Mouse (Mus musculus): ENCODE data around the gene Zfp422. TPM values are rescaled to one million over a fixed set of nuclear protein-coding genes. Genes with fewer than 3 reads are reported as not detected.

The Zfp422 gene
- 22.0 and 22.7 TPM in 2 replicates for polyA plus RNA-seq (2015; fragmentation: Nextera tagmentation; extraction: Ambion mirVana)

DNA sequence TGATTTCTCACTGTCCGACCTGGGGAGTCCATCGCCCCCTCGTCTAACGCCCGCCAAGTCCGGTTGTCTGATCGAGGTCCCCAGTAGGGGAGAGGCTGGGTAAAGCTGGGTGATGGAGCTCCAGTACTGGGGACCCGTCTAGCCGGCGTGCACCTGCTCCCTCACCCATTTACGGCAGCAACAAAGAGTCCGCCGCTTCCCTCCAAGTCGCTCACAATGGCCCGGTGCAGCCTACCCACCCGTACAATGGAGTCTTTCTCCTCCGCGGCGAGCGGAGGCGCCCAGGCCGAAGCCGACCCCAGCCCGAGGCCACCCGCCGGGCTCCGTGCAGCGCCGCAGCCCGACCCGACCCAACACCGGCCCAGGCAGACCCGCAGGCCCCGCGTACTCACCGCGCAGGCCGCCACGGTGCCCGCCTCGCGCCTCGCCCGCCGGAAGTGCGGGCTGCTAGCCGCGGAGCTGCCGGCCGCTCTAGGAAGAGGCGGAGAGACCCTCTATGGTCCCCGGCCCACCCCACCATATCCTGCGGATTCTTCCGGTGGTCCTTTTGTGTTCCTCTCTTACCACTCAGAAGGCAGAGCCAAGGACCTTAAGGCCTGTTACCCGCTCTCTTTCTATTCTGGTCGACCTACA is at the start of gene Zfp422:
Gene Zfp422, minus strand, starts transcription at position 461 of the 633 bp plus-strand sequence.
- under 1% methylated on average over 56 of the region's 56 CpGs for WGBS (ENCODE audit: insufficient replicate concordance)
- H3K9me3 ChIP-seq (replicated peaks) = no peaks in the 10 kb centered on the region
- peak within 1 kb of the TSS; percentile 78 for H3K4me2 ChIP-seq
- peaks cover 11% of the 10 kb centered on the region for H3K36me3 ChIP-seq (replicated peaks)
- ATAC-seq (ENCODE audit: insufficient read depth) = peak; percentile 74
- no peaks in the 10 kb centered on the region for H3K27me3 ChIP-seq
- H3K9ac ChIP-seq = peak within 1 kb of the TSS; percentile 70
- H3K4me3 ChIP-seq (replicated peaks) = peak within 1 kb of the TSS; percentile 70
- H3K27ac ChIP-seq (replicated peaks) = peak within 1 kb of the TSS; percentile 57; the same call in 1 of the 2 replicates
- H3K4me1 ChIP-seq (replicated peaks) = peaks cover 22% of the 10 kb centered on the region

DNA sequence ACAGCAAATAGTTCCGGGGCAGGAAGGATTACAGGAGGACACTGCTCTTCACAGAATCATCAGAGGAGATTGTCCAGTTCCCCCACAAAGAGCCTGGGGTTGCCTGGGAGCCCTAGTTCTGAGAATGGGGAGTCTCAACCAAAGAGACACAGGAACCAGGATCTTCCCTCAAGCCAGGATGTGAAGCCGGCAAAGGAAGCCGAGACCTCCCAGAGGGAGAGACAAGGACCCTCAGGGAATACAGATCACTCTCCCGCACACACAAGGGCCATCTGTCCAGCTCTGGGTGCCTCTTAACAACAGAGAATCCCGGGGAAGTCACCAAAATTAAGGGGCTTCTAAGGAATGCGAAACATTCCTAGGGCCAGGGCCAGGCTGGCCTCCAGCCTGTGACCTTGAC is 48.5 kb upstream of the Zfp422 start:
- no peaks in the 10 kb centered on the region; the same call in 1 of the 2 replicates for H3K27me3 ChIP-seq
- no peak overlapping the region for H3K4me3 ChIP-seq (replicated peaks)
- no peak overlapping the region for H3K27ac ChIP-seq (replicated peaks)
- H3K9me3 ChIP-seq (replicated peaks) = no peaks in the 10 kb centered on the region
- H3K4me2 ChIP-seq = no peak overlapping the region
- no peaks in the 10 kb centered on the region for H3K36me3 ChIP-seq (replicated peaks)
- no peak overlapping the region for H3K9ac ChIP-seq
- peaks cover 24% of the 10 kb centered on the region for H3K4me1 ChIP-seq (replicated peaks)
- 67% methylated on average over 6 of the region's 6 CpGs for WGBS (ENCODE audit: insufficient replicate concordance)
- no peak for ATAC-seq (ENCODE audit: insufficient read depth)

DNA sequence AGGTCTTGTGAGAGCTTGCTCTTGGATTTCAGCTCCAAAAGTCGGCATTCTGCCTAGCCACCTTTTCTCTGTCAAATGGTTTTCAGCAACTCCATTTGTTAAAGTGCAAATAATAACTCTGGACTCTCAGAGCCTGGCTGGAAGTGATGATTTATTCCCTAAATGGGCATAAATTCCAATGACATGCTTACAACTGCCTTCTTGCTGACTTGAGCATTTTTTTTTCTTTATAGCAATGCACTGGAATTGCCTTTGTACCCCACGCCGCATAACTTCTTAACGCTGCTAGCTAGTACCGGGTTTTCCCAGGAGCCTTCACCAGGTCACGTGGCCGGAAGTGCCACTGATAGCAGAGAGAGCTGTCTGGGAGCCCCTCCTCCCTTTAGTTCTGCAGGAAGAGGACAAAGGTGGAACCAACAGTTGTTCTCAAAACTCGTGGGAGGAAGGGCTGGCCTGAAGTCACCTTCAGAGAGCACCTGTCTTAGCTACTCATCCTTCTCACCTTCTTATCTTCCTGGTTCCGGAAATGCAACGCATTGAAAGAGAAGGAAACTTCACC is 47.6 kb upstream of the Zfp422 start:
- WGBS (ENCODE audit: insufficient replicate concordance) = 46% methylated on average over 10 of the region's 10 CpGs
- H3K27ac ChIP-seq (replicated peaks) = peak overlapping the region; percentile 29; the same call in 1 of the 2 replicates
- no peaks in the 10 kb centered on the region; the same call in 1 of the 2 replicates for H3K27me3 ChIP-seq
- H3K9ac ChIP-seq = no peak overlapping the region
- H3K4me3 ChIP-seq (replicated peaks) = no peak overlapping the region
- no peaks in the 10 kb centered on the region for H3K9me3 ChIP-seq (replicated peaks)
- H3K36me3 ChIP-seq (replicated peaks) = no peaks in the 10 kb centered on the region
- no peak overlapping the region for H3K4me2 ChIP-seq
- peaks cover 24% of the 10 kb centered on the region for H3K4me1 ChIP-seq (replicated peaks)
- ATAC-seq (ENCODE audit: insufficient read depth) = no peak

DNA sequence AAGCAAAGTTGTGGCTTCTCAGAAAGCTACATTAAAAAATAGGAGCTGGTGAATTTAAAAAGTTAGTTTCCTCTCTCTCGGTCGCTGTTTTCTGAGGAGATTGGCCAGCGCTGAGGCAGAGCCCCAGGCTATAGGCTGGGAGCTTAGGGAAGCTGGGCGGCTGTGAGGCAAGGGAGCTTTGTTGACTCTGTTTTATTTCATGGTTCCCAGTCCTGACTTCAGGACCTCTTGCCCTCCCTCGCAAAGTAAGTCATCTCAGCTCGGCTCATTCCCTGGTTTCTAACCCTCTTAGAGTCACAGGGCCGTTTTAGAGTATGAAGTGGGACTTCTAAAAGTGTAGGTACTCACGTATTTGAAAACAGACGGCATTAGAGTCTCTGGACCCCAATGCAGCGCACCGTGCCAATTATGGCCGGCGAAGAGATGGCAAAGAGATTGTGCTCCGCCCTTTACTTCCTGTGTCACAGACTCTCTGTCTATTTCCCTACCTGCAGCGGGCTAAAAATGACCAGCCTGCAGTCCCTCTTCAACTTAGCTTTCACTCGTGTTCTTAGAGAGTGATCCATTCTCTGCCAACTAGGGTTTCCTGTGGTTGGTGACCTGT is 45.6 kb upstream of the Zfp422 start:
- Histone ChIP-seq H3K27ac (replicated peaks) (peak overlapping the region; percentile 41; the same call in 1 of the 2 replicates), H3K27me3 (no peaks in the 10 kb centered on the region; the same call in 1 of the 2 replicates), H3K9me3 (replicated peaks) (no peaks in the 10 kb centered on the region), H3K4me3 (replicated peaks) (peak overlapping the region; percentile 53), H3K4me1 (replicated peaks) (peaks cover 24% of the 10 kb centered on the region), H3K9ac (0 out of 2 replicates have a peak overlapping the region, but pooled peaks have one; percentile 32), H3K36me3 (replicated peaks) (no peaks in the 10 kb centered on the region), H3K4me2 (peak overlapping the region; percentile 75)
- no peak for ATAC-seq (ENCODE audit: insufficient read depth)
- WGBS (ENCODE audit: insufficient replicate concordance) = 14% methylated on average over 16 of the region's 16 CpGs

DNA sequence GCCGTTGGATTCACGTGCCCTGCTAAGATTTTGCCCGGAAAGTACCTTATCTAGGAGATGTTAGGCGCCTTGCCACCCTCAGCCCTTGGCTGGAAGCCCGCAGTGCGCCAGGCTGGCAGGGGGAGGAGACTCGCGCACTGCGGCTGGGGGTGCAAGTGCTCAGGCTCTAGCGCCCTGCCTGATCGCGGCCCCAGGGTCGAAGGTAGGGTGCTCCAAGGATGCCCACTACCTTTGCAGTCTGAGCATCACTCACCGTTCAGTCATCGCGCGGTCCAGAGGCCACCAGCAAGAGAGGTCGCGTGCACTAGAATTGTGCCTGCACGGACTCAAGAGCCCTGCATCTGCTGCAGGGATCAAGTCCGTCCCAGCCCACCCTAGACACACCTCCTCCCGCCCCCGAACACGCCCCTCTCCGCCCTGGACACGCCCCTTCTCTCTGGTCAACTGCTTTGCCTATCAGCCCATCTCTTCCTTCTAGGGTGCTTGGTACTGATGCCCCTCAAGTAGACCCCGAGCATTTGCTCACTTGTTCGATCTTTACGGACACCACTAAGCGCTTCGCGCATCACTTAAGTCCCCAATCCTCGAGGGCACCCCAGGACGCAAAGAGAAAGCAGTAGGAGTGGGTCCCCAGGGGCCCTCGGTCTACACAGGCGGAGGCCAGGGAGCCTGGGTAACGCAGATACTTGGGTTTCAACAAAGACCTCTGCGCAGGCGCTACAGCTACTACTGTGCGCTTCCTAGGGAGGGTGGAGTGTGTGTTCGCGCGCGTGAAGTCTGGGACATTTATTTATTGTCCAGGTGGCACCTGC is 44.9 kb upstream of the Zfp422 start, which contains the start of gene Rassf4:
Gene Rassf4, minus strand, starts transcription at position 482 of the 812 bp plus-strand sequence.
- Histone ChIP-seq H3K4me2 (peak within 1 kb of the TSS; percentile 75), H3K9me3 (replicated peaks) (no peaks in the 10 kb centered on the region), H3K36me3 (replicated peaks) (no peaks in the 10 kb centered on the region), H3K27ac (replicated peaks) (peak within 1 kb of the TSS; percentile 41; the same call in 1 of the 2 replicates), H3K4me1 (replicated peaks) (peaks cover 29% of the 10 kb centered on the region), H3K27me3 (no peaks in the 10 kb centered on the region; the same call in 1 of the 2 replicates), H3K9ac (peak within 1 kb of the TSS; percentile 32; the same call in 1 of the 2 replicates), H3K4me3 (replicated peaks) (peak within 1 kb of the TSS; percentile 53)
- ATAC-seq (ENCODE audit: insufficient read depth) = peak; percentile 82
- under 1% methylated on average over 44 of the region's 44 CpGs for WGBS (ENCODE audit: insufficient replicate concordance)

DNA sequence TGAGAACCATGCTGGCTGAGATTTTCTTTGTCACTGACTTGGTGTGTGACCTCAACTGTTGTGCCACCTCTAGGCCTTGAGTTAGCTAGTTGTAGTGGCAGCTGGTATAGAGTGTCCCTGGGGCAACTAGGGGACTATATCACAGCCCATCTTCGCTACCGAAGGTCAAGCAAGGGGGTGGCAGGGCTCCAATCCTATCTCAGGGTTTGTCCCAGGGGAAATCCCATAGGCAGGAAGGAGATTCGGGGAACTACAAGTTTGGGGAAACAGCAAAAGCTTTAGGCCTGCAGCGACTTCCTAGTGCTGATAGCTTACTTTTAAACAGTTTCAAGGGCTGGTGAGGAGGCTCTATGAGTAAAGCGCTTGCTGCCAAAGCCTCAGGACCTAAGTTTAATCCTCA is 43.5 kb upstream of the Zfp422 start:
- no peak for ATAC-seq (ENCODE audit: insufficient read depth)
- WGBS (ENCODE audit: insufficient replicate concordance) = 65% methylated on average over 5 of the region's 5 CpGs
- Histone ChIP-seq H3K27me3 (no peaks in the 10 kb centered on the region; the same call in 1 of the 2 replicates), H3K9ac (no peak overlapping the region), H3K4me1 (replicated peaks) (peaks cover 29% of the 10 kb centered on the region), H3K4me2 (no peak overlapping the region), H3K4me3 (replicated peaks) (no peak overlapping the region; the same call in 1 of the 2 replicates), H3K9me3 (replicated peaks) (no peaks in the 10 kb centered on the region), H3K27ac (replicated peaks) (no peak overlapping the region), H3K36me3 (replicated peaks) (no peaks in the 10 kb centered on the region)

DNA sequence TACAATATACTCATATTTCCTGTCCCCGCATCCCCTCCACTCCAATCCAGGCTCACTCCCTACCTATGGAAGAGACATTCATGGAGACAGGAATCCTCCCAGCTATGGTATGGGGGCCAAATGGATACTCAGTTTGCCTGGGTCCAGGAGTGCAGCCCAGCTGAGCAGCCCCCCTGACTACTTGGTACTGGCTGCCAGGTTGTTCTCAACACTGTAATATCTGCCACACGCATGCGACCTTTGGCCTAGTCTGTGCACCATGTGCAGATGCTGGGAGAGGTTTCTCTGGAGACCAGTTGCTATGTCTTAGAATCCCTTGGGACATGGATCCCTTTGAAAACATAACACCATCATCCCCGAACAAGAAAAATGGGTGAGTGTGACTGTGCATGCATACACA is 43.0 kb upstream of the Zfp422 start:
- no peak overlapping the region for H3K4me2 ChIP-seq
- H3K36me3 ChIP-seq (replicated peaks) = no peaks in the 10 kb centered on the region
- H3K27me3 ChIP-seq = no peaks in the 10 kb centered on the region; the same call in 1 of the 2 replicates
- no peak overlapping the region for H3K9ac ChIP-seq
- no peaks in the 10 kb centered on the region for H3K9me3 ChIP-seq (replicated peaks)
- peaks cover 26% of the 10 kb centered on the region for H3K4me1 ChIP-seq (replicated peaks)
- H3K27ac ChIP-seq (replicated peaks) = no peak overlapping the region
- no peak overlapping the region for H3K4me3 ChIP-seq (replicated peaks)
- no peak for ATAC-seq (ENCODE audit: insufficient read depth)
- 71% methylated on average over 4 of the region's 4 CpGs for WGBS (ENCODE audit: insufficient replicate concordance)

DNA sequence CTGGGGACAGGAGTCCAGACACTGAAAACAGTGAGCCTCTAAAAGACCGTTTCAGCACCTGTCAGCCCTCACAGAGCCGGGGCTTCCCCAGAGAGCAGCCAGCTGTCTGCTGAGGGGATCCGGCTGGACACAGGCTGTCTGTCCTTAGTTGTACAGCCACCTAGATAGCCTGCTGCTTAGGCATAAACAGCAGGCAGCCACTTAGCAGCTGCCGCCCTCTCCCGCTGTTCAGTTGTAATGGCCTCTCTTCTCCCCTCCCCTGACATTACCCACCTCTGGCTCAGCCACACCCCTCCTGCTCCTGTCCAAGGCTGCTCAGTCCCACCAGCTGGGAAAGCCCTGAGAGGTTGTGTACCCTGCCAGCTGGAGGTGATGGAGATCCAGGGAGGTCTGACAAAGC is 42.2 kb upstream of the Zfp422 start:
- no peaks in the 10 kb centered on the region for H3K9me3 ChIP-seq (replicated peaks)
- no peaks in the 10 kb centered on the region; the same call in 1 of the 2 replicates for H3K27me3 ChIP-seq
- H3K36me3 ChIP-seq (replicated peaks) = no peaks in the 10 kb centered on the region
- peak overlapping the region; percentile 7 for H3K4me2 ChIP-seq
- WGBS (ENCODE audit: insufficient replicate concordance) = 52% methylated on average over 5 of the region's 5 CpGs
- H3K4me1 ChIP-seq (replicated peaks) = peaks cover 22% of the 10 kb centered on the region
- no peak overlapping the region for H3K9ac ChIP-seq
- no peak overlapping the region for H3K27ac ChIP-seq (replicated peaks)
- ATAC-seq (ENCODE audit: insufficient read depth) = no peak
- H3K4me3 ChIP-seq (replicated peaks) = no peak overlapping the region; the same call in 1 of the 2 replicates

DNA sequence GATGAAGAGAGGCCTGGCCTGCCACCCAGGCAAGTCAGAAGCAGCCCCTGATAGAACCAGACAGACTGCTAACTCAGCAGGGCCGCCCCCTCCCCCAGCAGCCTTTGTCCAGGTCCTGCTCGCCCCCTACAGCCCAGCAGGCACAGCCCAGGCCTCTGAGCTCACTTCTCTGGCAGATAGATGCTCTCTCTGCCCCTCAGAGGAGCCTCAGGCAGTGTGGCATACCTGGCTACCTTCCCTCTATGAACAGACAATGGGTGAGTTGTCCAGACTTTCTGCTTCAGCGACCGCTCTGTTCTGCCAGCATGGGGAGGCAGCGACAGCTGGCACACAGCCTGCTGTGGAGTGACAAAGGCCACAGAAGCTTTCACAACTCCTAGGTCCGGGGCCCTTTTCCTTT is 41.3 kb upstream of the Zfp422 start:
- peaks cover 22% of the 10 kb centered on the region for H3K4me1 ChIP-seq (replicated peaks)

DNA sequence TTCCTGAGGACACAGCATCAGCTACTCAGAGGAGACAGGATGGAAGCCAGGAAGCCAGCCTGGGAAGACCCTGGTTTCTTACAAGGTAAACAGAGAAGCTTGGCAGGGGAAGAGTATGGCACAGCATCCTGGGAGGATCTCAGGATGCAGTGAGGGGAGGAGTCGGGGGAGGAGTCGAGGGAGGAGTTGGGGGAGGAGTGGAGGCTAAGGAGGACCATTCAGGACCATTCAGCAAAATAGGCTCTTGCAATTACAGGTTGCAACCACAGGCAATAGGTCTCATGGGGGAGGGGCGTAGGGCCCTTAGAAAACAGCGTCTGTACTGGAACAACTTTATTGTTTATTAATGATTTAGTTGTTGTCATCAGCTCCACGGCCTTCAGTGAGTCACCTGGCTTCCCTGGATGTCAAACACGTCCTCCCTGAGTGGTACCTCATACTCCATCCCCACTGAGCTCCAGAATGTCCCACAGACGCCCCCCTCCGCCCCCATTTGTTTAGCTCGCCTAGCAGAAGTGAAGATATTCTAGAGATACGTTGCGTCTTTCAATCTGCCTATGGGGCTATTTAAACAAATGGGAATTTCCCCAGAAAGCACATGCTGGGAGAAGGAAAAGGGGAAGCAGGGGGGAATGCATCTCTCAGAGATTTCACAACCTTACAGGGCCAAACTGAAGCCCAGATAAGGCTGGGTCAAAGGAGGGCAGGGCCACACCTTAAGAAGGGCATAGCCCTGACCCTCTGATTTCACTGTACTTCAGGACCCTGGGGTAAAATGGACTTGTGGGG is 40.1 kb upstream of the Zfp422 start:
- H3K36me3 ChIP-seq (replicated peaks) = no peaks in the 10 kb centered on the region
- no peaks in the 10 kb centered on the region; the same call in 1 of the 2 replicates for H3K27me3 ChIP-seq
- no peak overlapping the region for H3K9ac ChIP-seq
- H3K4me2 ChIP-seq = no peak overlapping the region
- H3K9me3 ChIP-seq (replicated peaks) = no peaks in the 10 kb centered on the region
- H3K4me1 ChIP-seq (replicated peaks) = peaks cover 15% of the 10 kb centered on the region
- no peak overlapping the region for H3K4me3 ChIP-seq (replicated peaks)
- WGBS (ENCODE audit: insufficient replicate concordance) = 24% methylated on average over 11 of the region's 11 CpGs
- no peak for ATAC-seq (ENCODE audit: insufficient read depth)
- H3K27ac ChIP-seq (replicated peaks) = no peak overlapping the region

More for the DNA sequence above, 41.3 kb upstream of the Zfp422 start:
- Histone ChIP-seq H3K36me3 (replicated peaks) (no peaks in the 10 kb centered on the region), H3K27ac (replicated peaks) (no peak overlapping the region), H3K9me3 (replicated peaks) (no peaks in the 10 kb centered on the region), H3K4me3 (replicated peaks) (no peak overlapping the region), H3K9ac (no peak overlapping the region), H3K27me3 (no peaks in the 10 kb centered on the region; the same call in 1 of the 2 replicates), H3K4me2 (no peak overlapping the region)
- 55% methylated on average over 6 of the region's 6 CpGs for WGBS (ENCODE audit: insufficient replicate concordance)
- no peak for ATAC-seq (ENCODE audit: insufficient read depth)

Data from liver, embryonic 15.5 days (tissue).